Comparison of ENCODE assay signal across 28 mouse cellular contexts in the genomic region with DNA sequence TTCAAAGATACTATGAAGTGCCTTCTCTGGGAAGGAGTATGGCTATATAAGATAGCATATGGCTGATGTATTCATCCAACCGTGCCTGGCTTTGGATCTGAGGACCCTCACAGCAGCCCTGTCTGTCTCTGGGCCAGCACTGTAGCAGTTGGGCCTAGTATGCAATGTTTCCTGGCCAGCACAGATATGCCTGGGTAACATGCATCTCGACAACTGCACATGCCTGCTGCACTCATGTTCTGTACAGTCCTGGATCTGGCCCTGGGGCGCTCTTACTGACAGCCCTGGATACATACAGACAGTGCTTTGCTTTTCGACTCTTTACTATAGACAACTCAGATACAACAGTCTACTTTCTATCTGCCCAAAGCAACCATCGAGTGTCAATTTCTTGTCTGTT.
DNase-seq lines count a peak whose midpoint lies in the region; ATAC-seq and TF ChIP-seq lines count a peak whose summit lies in the region.
"Had no signal": no experiment of that assay in that cellular context is flagged by ENCODE, and none has a peak within 500 bp of the region (broad histone marks: within the 10 kb centered on the region; RNA-seq: fewer than 3 reads in every experiment).

No protein-coding gene starts in this region.

- H3K36me3 ChIP-seq in forebrain, embryonic 15.5 days = no peaks in the 10 kb centered on the region
- H3K36me3 ChIP-seq in forebrain, embryonic 10.5 days (replicated peaks) = no peaks in the 10 kb centered on the region
- no peaks in the 10 kb centered on the region for H3K36me3 ChIP-seq in hindbrain, embryonic 16.5 days (ENCODE audit: control insufficient read depth, insufficient read depth, low read length)
- no peaks in the 10 kb centered on the region for H3K36me3 ChIP-seq in hindbrain, embryonic 10.5 days
- no peaks in the 10 kb centered on the region for H3K36me3 ChIP-seq in forebrain, postnatal 0 days (ENCODE audit: insufficient read depth)
- H3K36me3 ChIP-seq: embryonic facial prominence, embryonic 10.5 days; embryonic facial prominence, embryonic 13.5 days; heart, embryonic 10.5 days; heart, embryonic 13.5 days; hindbrain, embryonic 12.5 days had no signal

- H3K27me3 ChIP-seq in forebrain, embryonic 15.5 days = no peaks in the 10 kb centered on the region
- no peaks in the 10 kb centered on the region for H3K27me3 ChIP-seq in forebrain, embryonic 10.5 days (ENCODE audit: poor library complexity, severe bottlenecking)
- H3K27me3 ChIP-seq in hindbrain, embryonic 16.5 days (replicated peaks; ENCODE audit: control insufficient read depth, insufficient read depth, low read length) = no peaks in the 10 kb centered on the region; the same call in 1 of the 2 replicates
- H3K27me3 ChIP-seq in hindbrain, embryonic 10.5 days (ENCODE audit: insufficient read depth, poor library complexity, severe bottlenecking) = no peaks in the 10 kb centered on the region
- H3K27me3 ChIP-seq in forebrain, postnatal 0 days (ENCODE audit: insufficient read depth, low read length) = no peaks in the 10 kb centered on the region
- H3K27me3 ChIP-seq: embryonic facial prominence, embryonic 13.5 days; heart, embryonic 13.5 days; hindbrain, embryonic 12.5 days had no signal

- peaks cover 9% of the 10 kb centered on the region; the same call in 1 of the 2 replicates for H3K4me1 ChIP-seq in forebrain, embryonic 15.5 days
- no peaks in the 10 kb centered on the region for H3K4me1 ChIP-seq in forebrain, embryonic 10.5 days
- H3K4me1 ChIP-seq in hindbrain, embryonic 16.5 days (ENCODE audit: control insufficient read depth, insufficient read depth, low read depth, low read length) = no peaks in the 10 kb centered on the region
- 0 out of 2 replicates have a peak, but pooled peaks cover 2% of the 10 kb centered on the region for H3K4me1 ChIP-seq in hindbrain, embryonic 10.5 days (replicated peaks)
- no peaks in the 10 kb centered on the region for H3K4me1 ChIP-seq in forebrain, postnatal 0 days (ENCODE audit: insufficient read depth)
- H3K4me1 ChIP-seq: embryonic facial prominence, embryonic 10.5 days; embryonic facial prominence, embryonic 13.5 days; hindbrain, embryonic 12.5 days had no signal

- no peak overlapping the region for H3K4me2 ChIP-seq in forebrain, embryonic 15.5 days (replicated peaks)
- H3K4me2 ChIP-seq in hindbrain, embryonic 16.5 days (ENCODE audit: low read length) = no peak overlapping the region
- no peak overlapping the region for H3K4me2 ChIP-seq in forebrain, postnatal 0 days (ENCODE audit: low read depth)
- H3K4me2 ChIP-seq: embryonic facial prominence, embryonic 13.5 days; heart, embryonic 13.5 days; hindbrain, embryonic 12.5 days had no signal

- peak; percentile 60; the same call in 1 of the 2 replicates for ATAC-seq in forebrain, embryonic 15.5 days (replicated peaks)
- peak; percentile 64 for ATAC-seq in hindbrain, embryonic 16.5 days
- ATAC-seq in forebrain, postnatal 0 days = peak; percentile 81
- ATAC-seq: activated CD4-positive, CD25-positive, alpha-beta regulatory T cell, adult 4 months; intestine, postnatal 0 days had no signal

- WGBS in forebrain, embryonic 15.5 days = 76% methylated on average over 5 of the region's 5 CpGs
- WGBS in forebrain, embryonic 10.5 days = 88% methylated on average over 5 of the region's 5 CpGs
- 85% methylated on average over 5 of the region's 5 CpGs for WGBS in hindbrain, embryonic 16.5 days
- WGBS in hindbrain, embryonic 10.5 days = 91% methylated on average over 5 of the region's 5 CpGs
- WGBS in forebrain, postnatal 0 days = 76% methylated on average over 5 of the region's 5 CpGs

- H3K27ac ChIP-seq in forebrain, embryonic 15.5 days (replicated peaks) = peak overlapping the region; percentile 43
- H3K27ac ChIP-seq in forebrain, embryonic 10.5 days = no peak overlapping the region
- H3K27ac ChIP-seq in hindbrain, embryonic 16.5 days (ENCODE audit: low read depth, low read length) = no peak overlapping the region
- H3K27ac ChIP-seq in hindbrain, embryonic 10.5 days = no peak overlapping the region
- no peak overlapping the region for H3K27ac ChIP-seq in forebrain, postnatal 0 days (ENCODE audit: low read depth, low read length)
- H3K27ac ChIP-seq: embryonic facial prominence, embryonic 10.5 days; embryonic facial prominence, embryonic 13.5 days; gastrocnemius, adult 2 months; heart, adult 2 months; heart, embryonic 10.5 days; heart, embryonic 13.5 days; hindbrain, embryonic 12.5 days had no signal

- H3K4me3 ChIP-seq in forebrain, embryonic 15.5 days = no peak overlapping the region
- no peak overlapping the region for H3K4me3 ChIP-seq in forebrain, embryonic 10.5 days
- H3K4me3 ChIP-seq in hindbrain, embryonic 16.5 days (ENCODE audit: low read length) = no peak overlapping the region
- H3K4me3 ChIP-seq in hindbrain, embryonic 10.5 days = no peak overlapping the region
- H3K4me3 ChIP-seq in forebrain, postnatal 0 days (ENCODE audit: low read depth, low read length) = no peak overlapping the region
- H3K4me3 ChIP-seq: embryonic facial prominence, embryonic 10.5 days; embryonic facial prominence, embryonic 13.5 days; erythroblast, embryonic 14.5 days; gastrocnemius, adult 2 months; heart, adult 2 months; heart, embryonic 10.5 days; heart, embryonic 13.5 days; hindbrain, embryonic 12.5 days had no signal

- H3K9ac ChIP-seq in forebrain, embryonic 15.5 days (replicated peaks) = no peak overlapping the region
- no peak overlapping the region for H3K9ac ChIP-seq in hindbrain, embryonic 16.5 days (ENCODE audit: low read depth, low read length)
- no peak overlapping the region for H3K9ac ChIP-seq in forebrain, postnatal 0 days
- H3K9ac ChIP-seq: embryonic facial prominence, embryonic 13.5 days; heart, embryonic 13.5 days; hindbrain, embryonic 12.5 days had no signal

- peak; percentile 32 to 56 for DNase-seq in cerebellum, postnatal 10 days
- DNase-seq in cerebellum, adult 11-12 months = no peak
- no peak for DNase-seq in forebrain, embryonic 10.5 days (ENCODE audit: extremely low spot score, low spot score)
- no peak for DNase-seq in hindbrain, embryonic 10.5 days (ENCODE audit: low spot score)
- DNase-seq in forebrain, postnatal 0 days = peak; percentile 34
- no peak for DNase-seq in urinary bladder, postnatal 10 days (ENCODE audit: low spot score)
- DNase-seq: adrenal gland, adult 8-10 months; adrenal gland, postnatal 25 days; cerebellum, adult 2 months; cerebellum, adult 9-11 months; cerebellum, postnatal 36 days; embryo, embryonic 11 days; gastrocnemius, adult 2 months; gastrocnemius, postnatal 14 days; heart, adult 2 months; heart, postnatal 14 days; heart, postnatal 4 days; kidney, adult 2 months had no signal

- no peak for TF ChIP-seq CTCF in forebrain, postnatal 0 days (IDR thresholded peaks at IDR 0.05; ENCODE audit: low read depth)

- H3K9me3 ChIP-seq in forebrain, embryonic 15.5 days = no peaks in the 10 kb centered on the region
- no peaks in the 10 kb centered on the region for H3K9me3 ChIP-seq in forebrain, embryonic 10.5 days
- 0 out of 2 replicates have a peak, but pooled peaks cover 2% of the 10 kb centered on the region for H3K9me3 ChIP-seq in hindbrain, embryonic 16.5 days (ENCODE audit: control insufficient read depth, low read length)
- peaks cover 3% of the 10 kb centered on the region; the same call in 1 of the 2 replicates for H3K9me3 ChIP-seq in hindbrain, embryonic 10.5 days
- H3K9me3 ChIP-seq in forebrain, postnatal 0 days (ENCODE audit: low read length) = no peaks in the 10 kb centered on the region
- H3K9me3 ChIP-seq: embryonic facial prominence, embryonic 13.5 days; heart, embryonic 10.5 days; heart, embryonic 13.5 days; hindbrain, embryonic 12.5 days had no signal

Comparison
In these comparisons a context has a peak if more than half of its experiments do, and no peak if none do; other contexts are left out.
1. DNase-seq: peak in cerebellum, postnatal 10 days (2 of 2) and forebrain, postnatal 0 days (single experiment); none in cerebellum, adult 11-12 months (single experiment), forebrain, embryonic 10.5 days (single experiment), hindbrain, embryonic 10.5 days (single experiment) and urinary bladder, postnatal 10 days (single experiment).
2. Peak in every context shown above with its lines, with median percentiles within 50 percentile points of each other: ATAC-seq.